Mouse (Mus musculus) embryonic facial prominence, embryonic 11.5 days (tissue): ENCODE data around the gene Angptl2. TPM values are rescaled to one million over a fixed set of nuclear protein-coding genes. Genes with fewer than 3 reads are reported as not detected.
A peak's percentile ranks its signal among the peaks of the same experiment; 100 is the strongest.

Source experiments
- ATAC-seq: fragments of 200-750 bp; cut with Nextera tagmentation; replicated peaks from 2 replicates; pipeline ENCODE4 v1.8.0; 2017; ENCODE audit warnings: low read depth; ENCODE audit not compliant: insufficient number of reproducible peaks, low FRiP score, low TSS enrichment
- DNase-seq: peaks from one replicate; pipeline ENCODE4 v3.0.0-alpha.2; 2015; ENCODE audit warnings: low spot score
- H3K27ac ChIP-seq: fragments of 300-500 bp; sonication (generic); replicated peaks from 2 replicates; pipeline ENCODE4 v1.5.1; 2014; ENCODE audit warnings: mild to moderate bottlenecking, low read depth, low read length, control low read depth
- H3K27me3 ChIP-seq: fragments of 300-500 bp; sonication (generic); 2 replicates; pipeline ENCODE4 v1.6.1; 2014; ENCODE audit warnings: mild to moderate bottlenecking, low read length, moderate library complexity, mixed read lengths; ENCODE audit not compliant: control insufficient read depth, insufficient read depth
- H3K36me3 ChIP-seq: fragments of 300-500 bp; sonication (generic); replicated peaks from 2 replicates; pipeline ENCODE4 v1.6.1; 2014; ENCODE audit warnings: low read depth, mild to moderate bottlenecking, low read length, moderate library complexity, mixed read lengths; ENCODE audit not compliant: control insufficient read depth, insufficient read depth
- H3K4me1 ChIP-seq: fragments of 300-500 bp; sonication (generic); 2 replicates; pipeline ENCODE4 v1.6.1; 2014; ENCODE audit warnings: low read length, mixed read lengths; ENCODE audit not compliant: control insufficient read depth, insufficient read depth
- H3K4me2 ChIP-seq: fragments of 300-500 bp; sonication (generic); 2 replicates; pipeline ENCODE4 v1.6.1; 2014; ENCODE audit warnings: low read depth, mild to moderate bottlenecking, control low read depth, low read length, moderate library complexity
- H3K4me3 ChIP-seq: fragments of 300-500 bp; sonication (generic); 2 replicates; pipeline ENCODE4 v1.5.1; 2014; ENCODE audit warnings: low read depth, low read length, control low read depth
- H3K9ac ChIP-seq: fragments of 300-500 bp; sonication (generic); replicated peaks from 2 replicates; pipeline ENCODE4 v1.6.1; 2014; ENCODE audit warnings: mild to moderate bottlenecking, control low read depth, low read length
- H3K9me3 ChIP-seq: fragments of 300-500 bp; sonication (generic); replicated peaks from 2 replicates; pipeline ENCODE4 v1.6.1; 2016; ENCODE audit warnings: mild to moderate bottlenecking, low read length, inconsistent platforms, mixed read lengths; ENCODE audit not compliant: control insufficient read depth
- WGBS: fragments of 180-500 bp; shearing (Covaris S2); extraction: QIAGEN DNeasy Blood & Tissue Kit; methylation state at CpG from one replicate; pipeline ENCODE4 v1.1.7; 2014; 5-methylcytosine and 5-hydroxymethylcytosine counted together
- polyA plus RNA-seq: library from polyadenylated mRNA; unstranded; fragments of >200 nt; fragmentation: Nextera tagmentation; extraction: Ambion mirVana; gene quantifications from 2 replicates; pipeline ENCODE4 v1.2.1, GENCODE M21; 2014

Gene Angptl2
- polyA plus RNA-seq, 1 experiment from 2014 or later: 28.6 TPM

- Histone ChIP-seq H3K9ac (no peak overlapping the region), H3K27me3 (no peaks in the 10 kb centered on the region), H3K4me3 (no peak overlapping the region), H3K4me2 (no peak overlapping the region), H3K27ac (no peak overlapping the region), H3K4me1 (no peaks in the 10 kb centered on the region), H3K36me3 (no peaks in the 10 kb centered on the region), H3K9me3 (no peaks in the 10 kb centered on the region)
- no peak for DNase-seq
- 82% methylated on average over 7 of the region's 7 CpGs for WGBS
- no peak for ATAC-seq
Measured at GRCm38 (mm10) chr2:33186505-33186904, 29.4 kb upstream of the Angptl2 start.

GRCm38 (mm10) chr2:33187874-33188273 lies 28.0 kb upstream of the Angptl2 start:
- no peak overlapping the region for H3K4me3 ChIP-seq
- H3K4me2 ChIP-seq: no peak overlapping the region
- H3K9me3 ChIP-seq: no peaks in the 10 kb centered on the region
- H3K27ac ChIP-seq: no peak overlapping the region
- WGBS: 97% methylated on average over 2 of the region's 2 CpGs
- no peaks in the 10 kb centered on the region for H3K4me1 ChIP-seq
- H3K36me3 ChIP-seq: no peaks in the 10 kb centered on the region
- no peak for DNase-seq
- H3K9ac ChIP-seq: no peak overlapping the region
- H3K27me3 ChIP-seq: no peaks in the 10 kb centered on the region
- ATAC-seq: no peak

- no peak overlapping the region for H3K4me3 ChIP-seq
- H3K27ac ChIP-seq: no peak overlapping the region
- H3K9me3 ChIP-seq: no peaks in the 10 kb centered on the region
- H3K27me3 ChIP-seq: no peaks in the 10 kb centered on the region
- no peaks in the 10 kb centered on the region for H3K36me3 ChIP-seq
- DNase-seq (no peak), ATAC-seq (no peak)
- no peaks in the 10 kb centered on the region for H3K4me1 ChIP-seq
- H3K9ac ChIP-seq: no peak overlapping the region
- 86% methylated on average over 6 of the region's 6 CpGs for WGBS
- no peak overlapping the region for H3K4me2 ChIP-seq
Measured at GRCm38 (mm10) chr2:33188925-33189670, 26.8 kb upstream of the Angptl2 start.

- H3K36me3 ChIP-seq: no peaks in the 10 kb centered on the region
- H3K27ac ChIP-seq: no peak overlapping the region
- no peaks in the 10 kb centered on the region for H3K9me3 ChIP-seq
- H3K4me1 ChIP-seq: no peaks in the 10 kb centered on the region
- no peaks in the 10 kb centered on the region for H3K27me3 ChIP-seq
- ATAC-seq (no peak), DNase-seq (no peak)
- no peak overlapping the region for H3K4me2 ChIP-seq
- 81% methylated on average over 3 of the region's 3 CpGs for WGBS
- no peak overlapping the region for H3K4me3 ChIP-seq
- H3K9ac ChIP-seq: no peak overlapping the region
Measured at GRCm38 (mm10) chr2:33189976-33190375, 25.9 kb upstream of the Angptl2 start.

- H3K27ac ChIP-seq: no peak overlapping the region
- DNase-seq (no peak), ATAC-seq (no peak)
- H3K4me2 ChIP-seq: no peak overlapping the region
- H3K4me3 ChIP-seq: no peak overlapping the region
- 65% methylated on average over 14 of the region's 14 CpGs for WGBS
- H3K27me3 ChIP-seq: no peaks in the 10 kb centered on the region
- no peaks in the 10 kb centered on the region for H3K9me3 ChIP-seq
- no peak overlapping the region for H3K9ac ChIP-seq
- no peaks in the 10 kb centered on the region for H3K4me1 ChIP-seq
- no peaks in the 10 kb centered on the region for H3K36me3 ChIP-seq
Measured at GRCm38 (mm10) chr2:33200368-33201068, 15.4 kb upstream of the Angptl2 start.

- ATAC-seq (no peak), DNase-seq (no peak)
- no peaks in the 10 kb centered on the region for H3K36me3 ChIP-seq
- no peaks in the 10 kb centered on the region; the same call in 1 of the 2 replicates for H3K27me3 ChIP-seq
- H3K27ac ChIP-seq: no peak overlapping the region
- no peaks in the 10 kb centered on the region for H3K9me3 ChIP-seq
- no peak overlapping the region for H3K9ac ChIP-seq
- 48% methylated on average over 6 of the region's 6 CpGs for WGBS
- H3K4me1 ChIP-seq: no peaks in the 10 kb centered on the region
- H3K4me3 ChIP-seq: no peak overlapping the region
- H3K4me2 ChIP-seq: no peak overlapping the region
Measured at GRCm38 (mm10) chr2:33203284-33203683, 12.6 kb upstream of the Angptl2 start.

- ATAC-seq (no peak), DNase-seq (no peak)
- Histone ChIP-seq H3K9ac (no peak overlapping the region), H3K27me3 (no peaks in the 10 kb centered on the region; the same call in 1 of the 2 replicates), H3K27ac (no peak overlapping the region), H3K36me3 (no peaks in the 10 kb centered on the region), H3K4me2 (no peak overlapping the region), H3K4me1 (no peaks in the 10 kb centered on the region), H3K4me3 (no peak overlapping the region), H3K9me3 (no peaks in the 10 kb centered on the region)
- WGBS: 84% methylated on average over 5 of the region's 5 CpGs
Measured at GRCm38 (mm10) chr2:33204980-33205379, 10.9 kb upstream of the Angptl2 start.

GRCm38 (mm10) chr2:33205939-33206525 lies 9.8 kb upstream of the Angptl2 start:
- no peak overlapping the region for H3K4me2 ChIP-seq
- H3K27me3 ChIP-seq: no peaks in the 10 kb centered on the region; the same call in 1 of the 2 replicates
- no peaks in the 10 kb centered on the region for H3K36me3 ChIP-seq
- no peaks in the 10 kb centered on the region for H3K9me3 ChIP-seq
- no peak for ATAC-seq
- H3K4me3 ChIP-seq: no peak overlapping the region
- no peaks in the 10 kb centered on the region for H3K4me1 ChIP-seq
- no peak overlapping the region for H3K9ac ChIP-seq
- DNase-seq: peak; percentile 10
- WGBS: 55% methylated on average over 14 of the region's 14 CpGs
- H3K27ac ChIP-seq: no peak overlapping the region
